Mouse (Mus musculus) heart, adult 9 months (tissue): ENCODE data around the gene Col4a5.
A peak's percentile ranks its signal among the peaks of the same experiment; 100 is the strongest.

Experiments
- DNase-seq, 2 experiments: peaks; one replicate each; pipeline ENCODE4 v3.0.0; 2022; ENCODE audit warnings: low spot score in 2 of 2

Col4a5 gene

DNA sequence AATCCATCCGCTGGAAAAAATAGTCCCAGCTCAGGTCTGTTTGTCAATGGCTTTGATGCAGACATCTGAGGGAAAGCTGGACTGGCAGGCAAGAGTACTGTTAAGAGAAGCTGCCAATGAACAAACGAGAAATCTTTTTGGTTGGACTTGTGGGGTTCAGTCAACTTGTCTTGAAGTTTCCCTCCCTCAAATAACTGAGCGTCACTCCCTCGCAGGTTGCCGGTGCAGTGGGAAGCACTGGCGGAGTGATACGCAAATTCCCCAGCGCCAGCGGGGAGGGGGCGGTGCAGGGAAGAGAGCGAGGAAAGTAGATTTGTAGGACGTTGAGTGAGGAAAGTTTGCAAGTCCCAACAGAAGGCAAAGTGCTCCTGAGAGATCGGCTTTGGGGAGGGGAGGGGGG is at the start of gene Col4a5:
Gene Col4a5, plus strand, starts transcription at position 276 of the 400 bp plus-strand sequence.
- DNase-seq: peak; percentile 44 to 67

DNA sequence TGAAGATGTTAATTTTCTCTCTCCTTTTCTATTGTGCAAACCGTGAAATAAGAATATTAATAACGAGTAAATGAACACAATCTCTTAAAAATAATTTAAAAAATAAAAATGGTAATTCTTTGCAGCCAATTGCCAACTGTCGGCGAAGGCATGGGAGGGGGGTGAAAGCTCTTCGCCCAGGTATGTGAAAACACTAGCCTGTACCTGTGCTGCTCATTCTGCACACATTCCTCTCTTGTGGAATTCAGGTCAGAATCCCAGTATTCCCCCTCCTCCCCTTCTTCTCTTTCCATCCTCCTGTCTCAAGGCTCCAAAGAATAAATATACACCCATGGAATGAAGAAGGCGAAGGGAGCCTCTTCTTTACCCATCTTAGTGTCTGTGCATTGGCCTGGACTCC is 38.4 kb upstream of the Col4a5 start:
- DNase-seq: no peak

DNA sequence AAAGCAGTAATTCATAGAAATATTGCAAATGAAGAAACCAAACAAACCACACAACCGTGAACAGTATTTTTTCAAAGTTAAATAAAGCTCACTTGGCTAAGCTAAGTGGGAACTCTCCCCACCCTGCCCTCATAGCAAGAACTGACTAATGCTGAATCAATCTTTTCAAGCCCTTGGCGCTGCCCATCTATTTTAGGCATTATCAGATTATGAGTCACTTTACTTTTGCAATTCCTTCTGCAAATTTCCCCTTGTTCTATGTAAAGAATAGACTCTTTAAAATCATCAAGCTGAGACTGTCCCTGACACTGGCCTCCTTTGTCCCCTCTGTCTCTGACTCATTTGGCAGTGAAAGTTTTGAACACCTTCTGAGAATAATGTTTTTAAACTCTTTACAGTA is 35.8 kb upstream of the Col4a5 start:
- DNase-seq: no peak

GRCm38 (mm10) chrX:141447936-141448335 is 27.2 kb upstream of the Col4a5 start:
- no peak for DNase-seq

- DNase-seq: peak in 1 of 2 experiments; percentile 15
These were observed 1.5 kb upstream of the Col4a5 start, which contains the start of gene Col4a6 for GRCm38 (mm10) chrX:141473470-141474302. Gene Col4a6, minus strand, starts transcription at chrX:141474076.

DNA sequence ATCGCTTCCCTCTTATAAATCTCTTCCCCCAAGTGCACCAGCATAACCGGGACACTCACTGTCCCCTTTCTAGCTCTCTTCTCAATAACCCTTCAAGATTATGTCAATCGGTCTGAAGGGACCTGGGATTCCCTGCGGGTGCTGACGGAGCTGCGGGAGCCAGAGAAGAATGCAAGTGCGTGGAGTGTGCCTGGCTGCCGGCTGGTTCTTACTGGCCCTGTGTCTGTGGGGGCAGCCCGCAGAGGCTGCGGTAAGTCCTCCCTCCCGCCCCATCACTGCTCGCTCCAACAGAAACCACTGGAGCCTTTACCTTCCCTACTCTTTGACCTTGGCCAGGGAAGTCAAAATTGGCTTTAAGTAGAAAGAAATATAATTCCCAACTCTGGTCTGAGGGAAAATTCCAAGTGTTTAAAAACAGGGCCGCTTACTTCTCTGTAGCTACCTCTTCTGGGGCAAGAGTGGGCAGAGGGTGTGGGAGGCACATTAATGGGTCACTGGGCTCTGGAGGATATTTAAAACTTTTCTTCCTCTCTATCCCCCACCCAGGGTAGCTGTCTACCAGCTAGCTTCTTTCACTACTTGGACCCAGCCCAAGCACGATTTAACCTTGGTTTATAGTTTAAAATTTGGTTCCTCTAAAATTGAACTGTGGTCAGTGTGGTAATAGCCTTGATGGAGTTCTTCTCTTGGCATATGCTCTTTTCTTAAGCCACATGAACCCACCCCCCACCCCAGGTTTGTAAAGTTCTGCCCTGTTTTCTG is 562 bp downstream of the Col4a5 start:
- peak in 1 of 2 experiments; percentile 1 for DNase-seq

DNA sequence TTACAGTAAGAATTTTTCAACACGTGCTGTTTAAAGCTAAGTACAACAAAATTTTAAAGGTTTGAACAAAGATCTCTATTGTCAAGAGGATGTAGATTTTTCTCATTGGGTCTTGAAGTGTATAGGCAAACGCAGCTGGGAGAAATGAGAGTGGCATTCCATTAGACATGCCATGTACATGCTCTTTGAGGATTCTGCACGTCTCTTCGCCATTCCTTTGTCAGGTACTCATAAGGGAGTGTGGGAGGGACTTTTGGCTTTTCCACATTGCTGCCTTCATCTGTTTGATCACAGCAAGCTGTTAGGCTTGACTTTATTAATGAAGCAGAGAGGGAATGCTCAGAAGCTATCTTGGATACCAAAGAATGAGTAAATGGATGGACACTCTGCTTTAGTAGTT is 19.4 kb downstream of the Col4a5 start:
- no peak for DNase-seq

DNA sequence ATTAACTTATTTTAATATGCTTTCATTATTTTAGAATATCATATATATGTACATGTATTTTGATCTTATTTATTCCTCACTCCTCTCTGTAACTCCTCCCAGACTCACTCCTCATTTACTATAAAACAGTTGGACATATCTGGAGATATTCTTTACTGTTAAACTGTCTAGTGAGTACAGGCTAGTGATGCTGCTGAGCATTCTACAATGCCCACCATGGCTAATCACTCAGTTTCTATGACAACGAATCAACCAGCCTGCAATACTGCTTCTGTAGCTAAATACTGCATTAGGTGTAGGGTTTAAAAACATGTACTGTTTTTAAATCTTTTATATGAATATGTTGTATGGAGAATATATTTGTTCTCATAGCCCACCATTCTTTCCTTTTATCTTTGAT is 27.9 kb downstream of the Col4a5 start:
- DNase-seq: no peak

DNA sequence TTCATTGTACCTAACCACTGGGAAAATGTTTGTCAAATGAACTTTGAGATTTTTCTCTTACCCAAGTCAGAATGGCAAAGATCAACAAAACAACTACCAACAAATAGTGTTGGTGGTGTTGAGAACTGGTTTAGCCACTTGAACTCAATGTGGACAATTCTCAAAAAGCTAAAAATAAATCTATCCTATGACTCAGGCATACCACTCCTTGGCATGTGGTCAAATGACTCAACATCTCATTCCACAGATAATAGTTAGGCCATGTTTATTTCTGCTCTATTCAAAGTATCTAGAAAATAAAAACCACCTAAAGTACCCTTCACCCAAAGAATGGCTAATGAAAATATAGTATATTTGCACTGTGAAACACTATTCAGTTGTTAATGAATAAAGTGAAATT is 58.3 kb downstream of the Col4a5 start:
- DNase-seq: peak; percentile 1 to 45

DNA sequence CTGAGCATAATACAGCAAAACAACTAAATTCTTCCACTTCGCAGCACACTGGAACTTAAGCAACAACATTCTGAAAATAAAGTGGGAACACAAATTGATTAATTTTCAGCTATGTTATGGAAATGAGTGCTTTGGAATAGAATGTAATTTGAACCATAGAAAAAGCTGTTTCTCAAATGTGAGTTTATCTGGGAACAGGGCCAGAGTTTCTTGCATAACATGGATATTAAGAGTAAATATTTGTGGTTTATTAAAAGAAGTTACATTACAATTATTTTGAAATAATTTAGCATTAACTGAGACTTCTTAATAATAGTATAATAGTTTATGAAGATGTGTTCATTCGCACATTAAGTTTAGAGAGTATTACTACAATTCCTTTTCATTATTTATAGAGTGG is 72.3 kb downstream of the Col4a5 start:
- DNase-seq: no peak

DNA sequence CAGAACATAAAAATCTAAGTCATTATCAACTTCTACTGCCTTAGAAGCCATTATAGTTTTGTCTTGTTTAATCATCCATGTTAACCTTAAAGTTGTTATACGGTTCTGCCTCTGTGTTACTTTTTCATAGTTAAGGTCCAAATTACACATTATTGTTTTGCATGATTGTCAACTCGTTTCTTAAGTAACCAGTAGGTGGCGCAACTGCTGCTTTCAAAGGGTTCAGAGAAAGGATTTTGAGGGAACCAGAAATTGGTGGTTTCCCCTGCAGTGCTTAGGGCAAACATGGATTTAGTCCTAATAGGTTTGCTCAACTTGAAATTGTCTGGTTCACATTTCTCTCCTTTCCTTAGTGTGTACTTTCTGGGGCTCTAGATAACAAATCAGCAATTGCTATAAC is 115.1 kb downstream of the Col4a5 start:
- DNase-seq: no peak

DNA sequence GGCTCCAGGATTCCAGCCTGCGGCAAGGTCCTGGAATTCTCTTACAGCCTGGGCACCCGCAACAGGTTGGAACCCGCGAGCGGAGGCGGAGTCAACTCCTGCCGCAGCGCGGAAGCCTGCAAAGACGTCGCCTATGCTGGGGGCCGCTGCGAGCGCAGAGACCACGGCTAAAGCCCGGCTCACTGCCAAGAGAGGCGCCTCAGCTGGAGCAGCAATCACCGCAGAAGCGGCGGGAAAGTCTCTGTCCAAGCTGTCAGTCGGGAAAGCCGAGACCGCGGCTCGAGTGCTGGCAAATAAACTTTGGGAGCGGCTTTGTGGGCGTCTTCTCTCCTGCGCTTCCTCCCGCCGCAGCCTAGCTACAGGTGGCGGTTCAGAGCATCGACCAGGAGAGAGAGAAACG is 246.5 kb downstream of the Col4a5 start:
- DNase-seq: no peak

DNA sequence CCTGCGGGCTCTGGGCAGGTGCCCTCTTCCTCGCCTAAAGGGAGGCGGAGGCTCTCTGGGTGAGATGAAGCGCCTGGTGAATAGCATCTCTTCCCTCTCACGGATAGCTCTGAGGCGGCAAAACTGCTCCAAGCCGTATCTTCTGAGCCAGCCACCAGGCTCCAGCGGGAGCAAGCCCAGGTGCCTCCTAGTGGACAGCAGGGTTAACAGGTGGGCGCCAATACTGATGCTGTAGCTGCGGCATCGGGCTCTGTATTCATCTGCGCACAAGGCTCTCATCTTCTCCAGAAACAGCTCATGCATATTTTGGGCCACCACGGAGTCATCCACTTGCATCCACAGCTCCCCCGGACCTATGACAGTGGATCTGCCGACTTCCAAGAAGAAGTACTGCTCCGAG is 248.8 kb downstream of the Col4a5 start:
- no peak for DNase-seq

DNA sequence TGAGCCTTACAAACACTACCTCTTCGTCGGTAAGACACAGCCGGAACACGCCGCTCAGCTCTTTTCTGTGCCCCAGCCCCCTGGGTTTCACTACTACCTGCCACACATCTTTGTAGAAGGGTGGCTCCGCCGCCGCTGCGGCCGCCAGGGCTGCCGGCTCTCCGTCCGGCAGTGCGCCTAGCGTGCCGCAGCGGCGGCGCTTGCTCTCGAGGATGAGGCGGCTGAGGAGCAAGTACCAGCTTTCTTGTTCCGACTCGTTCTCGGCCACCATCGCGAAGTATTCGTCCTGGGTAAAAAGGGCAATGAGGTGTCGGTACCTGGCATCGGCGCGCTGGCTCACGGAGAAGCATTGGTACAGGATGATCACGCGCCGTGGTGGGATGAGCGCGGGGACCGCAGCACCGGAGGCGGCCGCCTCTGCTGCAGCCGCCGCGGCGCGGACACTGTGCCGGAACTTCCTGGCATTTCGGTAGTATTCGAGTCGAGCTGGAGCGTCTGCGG is 249.3 kb downstream of the Col4a5 start:
- no peak for DNase-seq

DNA sequence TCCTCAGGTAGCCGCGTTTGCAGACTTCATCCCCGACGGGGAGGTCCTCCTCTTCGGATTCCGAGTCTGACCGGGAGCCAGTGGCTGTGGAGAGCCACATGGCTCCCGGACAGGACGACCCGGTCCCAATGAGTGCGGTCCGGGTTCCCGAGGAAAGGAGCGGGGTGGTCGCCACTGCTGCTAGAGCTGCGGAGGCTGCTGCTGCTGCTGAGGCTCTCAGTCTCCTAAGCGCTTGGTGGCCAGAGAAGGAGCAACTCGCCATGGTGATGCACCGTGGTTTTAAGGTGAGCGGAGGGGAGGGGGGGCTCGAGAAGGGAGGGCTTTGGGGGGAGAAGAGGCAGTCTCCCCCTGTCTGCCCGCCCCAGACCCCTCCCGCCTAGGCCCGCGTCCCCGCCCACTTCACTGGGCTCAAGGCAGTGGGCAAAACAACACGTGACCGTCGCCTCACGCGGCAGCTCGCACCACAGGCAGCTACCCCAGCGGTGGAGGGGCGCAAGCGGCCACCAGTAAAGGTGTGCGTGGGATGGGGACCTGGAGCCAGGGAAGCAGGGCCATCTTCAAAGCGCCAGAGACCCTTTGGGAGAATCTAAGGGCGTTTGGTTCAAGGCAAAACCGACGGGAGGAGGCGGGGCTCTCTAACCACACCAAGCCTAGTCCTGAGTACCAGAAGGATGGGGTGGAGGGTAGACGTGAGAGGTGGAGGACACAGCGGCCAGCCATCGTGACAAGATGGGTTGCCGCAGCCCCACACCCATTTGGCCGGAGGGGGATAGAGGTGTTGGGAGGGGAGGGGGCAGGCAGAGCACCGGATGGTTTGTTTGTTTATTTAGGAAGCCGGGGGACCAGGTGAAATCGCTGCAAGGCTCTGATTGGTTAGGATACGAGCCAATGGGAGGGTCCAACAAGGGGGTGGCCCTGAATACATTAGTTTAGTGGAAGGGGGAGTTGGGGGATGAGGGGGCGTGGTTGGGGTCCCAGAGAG is 250.0 kb downstream of the Col4a5 start, which contains the start of gene Irs4:
Gene Irs4, minus strand, starts transcription at position 327 of the 982 bp plus-strand sequence.
- DNase-seq: no peak

GRCm38 (mm10) chrX:141729570-141729969 is 254.4 kb downstream of the Col4a5 start:
- no peak for DNase-seq
